Mouse (Mus musculus): ENCODE measurements around the gene Tenm4. TPM values are rescaled to one million over a fixed set of nuclear protein-coding genes. Genes with fewer than 3 reads are reported as not detected.

Gene Tenm4
- polyA plus RNA-seq, 1 experiment from 2014 or later, result 39.7 TPM

- Histone ChIP-seq H3K36me3 (ENCODE audit: insufficient read depth, low read length) (no peaks in the 10 kb centered on the region), H3K4me2 (replicated peaks; ENCODE audit: low read depth, low read length) (no peak overlapping the region), H3K9me3 (ENCODE audit: low read length) (peaks cover 2% of the 10 kb centered on the region; the same call in 1 of the 2 replicates), H3K9ac (replicated peaks; ENCODE audit: low read length) (no peak overlapping the region), H3K27me3 (ENCODE audit: insufficient read depth, low read length) (no peaks in the 10 kb centered on the region), H3K27ac (ENCODE audit: low read length) (no peak overlapping the region), H3K4me3 (ENCODE audit: low read length) (no peak overlapping the region), H3K4me1 (ENCODE audit: insufficient read depth, low read length) (peaks cover 21% of the 10 kb centered on the region)
- no peak for ATAC-seq (ENCODE audit: low FRiP score, low TSS enrichment)
- WGBS, result 68% methylated on average over 7 of the region's 7 CpGs
These were observed 350.9 kb downstream of the Tenm4 start for GRCm38 (mm10) chr7:96521956-96522355.

- Histone ChIP-seq H3K36me3 (ENCODE audit: insufficient read depth, low read length) (no peaks in the 10 kb centered on the region), H3K9ac (replicated peaks; ENCODE audit: low read length) (no peak overlapping the region), H3K4me2 (replicated peaks; ENCODE audit: low read depth, low read length) (no peak overlapping the region), H3K9me3 (ENCODE audit: low read length) (no peaks in the 10 kb centered on the region), H3K27me3 (ENCODE audit: insufficient read depth, low read length) (no peaks in the 10 kb centered on the region), H3K4me1 (ENCODE audit: insufficient read depth, low read length) (peaks cover 21% of the 10 kb centered on the region), H3K27ac (ENCODE audit: low read length) (peak overlapping the region; percentile 47; the same call in 1 of the 2 replicates), H3K4me3 (ENCODE audit: low read length) (no peak overlapping the region)
- 59% methylated on average over 2 of the region's 2 CpGs for WGBS
- no peak for ATAC-seq (ENCODE audit: low FRiP score, low TSS enrichment)
These were observed 352.6 kb downstream of the Tenm4 start for GRCm38 (mm10) chr7:96523673-96524072.

GRCm38 (mm10) chr7:96524486-96525205 lies 353.6 kb downstream of the Tenm4 start:
- Histone ChIP-seq H3K27ac (ENCODE audit: low read length) (peak overlapping the region; percentile 1; the same call in 1 of the 2 replicates), H3K36me3 (ENCODE audit: insufficient read depth, low read length) (no peaks in the 10 kb centered on the region), H3K9ac (replicated peaks; ENCODE audit: low read length) (no peak overlapping the region), H3K27me3 (ENCODE audit: insufficient read depth, low read length) (no peaks in the 10 kb centered on the region), H3K4me1 (ENCODE audit: insufficient read depth, low read length) (peaks cover 21% of the 10 kb centered on the region), H3K4me2 (replicated peaks; ENCODE audit: low read depth, low read length) (no peak overlapping the region), H3K9me3 (ENCODE audit: low read length) (no peaks in the 10 kb centered on the region), H3K4me3 (ENCODE audit: low read length) (no peak overlapping the region)
- 56% methylated on average over 8 of the region's 8 CpGs for WGBS
- 0 out of 2 replicates have a peak, but pooled peaks have one; percentile 5 for ATAC-seq (ENCODE audit: low FRiP score, low TSS enrichment)

GRCm38 (mm10) chr7:96525344-96525743 lies 354.3 kb downstream of the Tenm4 start:
- WGBS, result 17% methylated on average over 1 of the region's 1 CpGs
- no peaks in the 10 kb centered on the region for H3K27me3 ChIP-seq (ENCODE audit: insufficient read depth, low read length)
- ATAC-seq (ENCODE audit: low FRiP score, low TSS enrichment), result peak; percentile 96
- no peak overlapping the region for H3K4me2 ChIP-seq (replicated peaks; ENCODE audit: low read depth, low read length)
- peaks cover 21% of the 10 kb centered on the region for H3K4me1 ChIP-seq (ENCODE audit: insufficient read depth, low read length)
- H3K9ac ChIP-seq (replicated peaks; ENCODE audit: low read length), result no peak overlapping the region
- peak overlapping the region; percentile 68; the same call in 1 of the 2 replicates for H3K27ac ChIP-seq (ENCODE audit: low read length)
- no peak overlapping the region for H3K4me3 ChIP-seq (ENCODE audit: low read length)
- no peaks in the 10 kb centered on the region for H3K9me3 ChIP-seq (ENCODE audit: low read length)
- H3K36me3 ChIP-seq (ENCODE audit: insufficient read depth, low read length), result no peaks in the 10 kb centered on the region

GRCm38 (mm10) chr7:96530571-96531426 lies 359.8 kb downstream of the Tenm4 start:
- 46% methylated on average over 10 of the region's 10 CpGs for WGBS
- Histone ChIP-seq H3K9ac (replicated peaks; ENCODE audit: low read length) (no peak overlapping the region), H3K27me3 (ENCODE audit: insufficient read depth, low read length) (no peaks in the 10 kb centered on the region), H3K4me2 (replicated peaks; ENCODE audit: low read depth, low read length) (no peak overlapping the region), H3K9me3 (ENCODE audit: low read length) (no peaks in the 10 kb centered on the region), H3K4me1 (ENCODE audit: insufficient read depth, low read length) (peaks cover 27% of the 10 kb centered on the region), H3K4me3 (ENCODE audit: low read length) (no peak overlapping the region), H3K36me3 (ENCODE audit: insufficient read depth, low read length) (no peaks in the 10 kb centered on the region), H3K27ac (ENCODE audit: low read length) (peak overlapping the region; percentile 35; the same call in 1 of the 2 replicates)
- peak; percentile 24; the same call in 1 of the 2 replicates for ATAC-seq (ENCODE audit: low FRiP score, low TSS enrichment)

GRCm38 (mm10) chr7:96531954-96532737 lies 361.1 kb downstream of the Tenm4 start:
- Histone ChIP-seq H3K36me3 (ENCODE audit: insufficient read depth, low read length) (no peaks in the 10 kb centered on the region), H3K4me2 (replicated peaks; ENCODE audit: low read depth, low read length) (peak overlapping the region; percentile 5), H3K9ac (replicated peaks; ENCODE audit: low read length) (no peak overlapping the region), H3K27ac (ENCODE audit: low read length) (peak overlapping the region; percentile 58), H3K4me3 (ENCODE audit: low read length) (no peak overlapping the region), H3K27me3 (ENCODE audit: insufficient read depth, low read length) (no peaks in the 10 kb centered on the region), H3K4me1 (ENCODE audit: insufficient read depth, low read length) (peaks cover 31% of the 10 kb centered on the region), H3K9me3 (ENCODE audit: low read length) (no peaks in the 10 kb centered on the region)
- ATAC-seq (ENCODE audit: low FRiP score, low TSS enrichment), result peak; percentile 89
- 13% methylated on average over 5 of the region's 5 CpGs for WGBS

GRCm38 (mm10) chr7:96532804-96533400 lies 361.9 kb downstream of the Tenm4 start:
- Histone ChIP-seq H3K9me3 (ENCODE audit: low read length) (no peaks in the 10 kb centered on the region), H3K4me2 (replicated peaks; ENCODE audit: low read depth, low read length) (peak overlapping the region; percentile 5), H3K4me3 (ENCODE audit: low read length) (peak overlapping the region; percentile 10; the same call in 1 of the 2 replicates), H3K27me3 (ENCODE audit: insufficient read depth, low read length) (no peaks in the 10 kb centered on the region), H3K27ac (ENCODE audit: low read length) (peak overlapping the region; percentile 58), H3K36me3 (ENCODE audit: insufficient read depth, low read length) (no peaks in the 10 kb centered on the region), H3K9ac (replicated peaks; ENCODE audit: low read length) (no peak overlapping the region), H3K4me1 (ENCODE audit: insufficient read depth, low read length) (peaks cover 31% of the 10 kb centered on the region)
- WGBS, result 33% methylated on average over 5 of the region's 5 CpGs
- ATAC-seq (ENCODE audit: low FRiP score, low TSS enrichment), result peak; percentile 50; the same call in 1 of the 2 replicates

- H3K9me3 ChIP-seq (ENCODE audit: low read length), result no peaks in the 10 kb centered on the region
- H3K27ac ChIP-seq (ENCODE audit: low read length), result peak overlapping the region; percentile 55; the same call in 1 of the 2 replicates
- WGBS, result 66% methylated on average over 9 of the region's 9 CpGs
These were observed 365.4 kb downstream of the Tenm4 start for GRCm38 (mm10) chr7:96536313-96536880.

More at GRCm38 (mm10) chr7:96536313-96536880, 365.4 kb downstream of the Tenm4 start:
- Histone ChIP-seq H3K27me3 (ENCODE audit: insufficient read depth, low read length) (no peaks in the 10 kb centered on the region), H3K4me2 (replicated peaks; ENCODE audit: low read depth, low read length) (no peak overlapping the region), H3K36me3 (ENCODE audit: insufficient read depth, low read length) (no peaks in the 10 kb centered on the region), H3K4me3 (ENCODE audit: low read length) (no peak overlapping the region), H3K9ac (replicated peaks; ENCODE audit: low read length) (no peak overlapping the region), H3K4me1 (ENCODE audit: insufficient read depth, low read length) (peaks cover 36% of the 10 kb centered on the region)
- no peak for ATAC-seq (ENCODE audit: low FRiP score, low TSS enrichment)

All from kidney, embryonic 16.5 days (tissue).